Mouse (Mus musculus) frontal cortex, postnatal 10 days (tissue): ENCODE measurements around the gene Klf9.

ENCODE experiments used
- DNase-seq, 2 experiments: peaks; one replicate each; pipeline ENCODE4 v3.0.0; 2022; ENCODE audit warnings: low spot score in 2 of 2, mixed read lengths in 1 of 2

The Klf9 gene

DNA sequence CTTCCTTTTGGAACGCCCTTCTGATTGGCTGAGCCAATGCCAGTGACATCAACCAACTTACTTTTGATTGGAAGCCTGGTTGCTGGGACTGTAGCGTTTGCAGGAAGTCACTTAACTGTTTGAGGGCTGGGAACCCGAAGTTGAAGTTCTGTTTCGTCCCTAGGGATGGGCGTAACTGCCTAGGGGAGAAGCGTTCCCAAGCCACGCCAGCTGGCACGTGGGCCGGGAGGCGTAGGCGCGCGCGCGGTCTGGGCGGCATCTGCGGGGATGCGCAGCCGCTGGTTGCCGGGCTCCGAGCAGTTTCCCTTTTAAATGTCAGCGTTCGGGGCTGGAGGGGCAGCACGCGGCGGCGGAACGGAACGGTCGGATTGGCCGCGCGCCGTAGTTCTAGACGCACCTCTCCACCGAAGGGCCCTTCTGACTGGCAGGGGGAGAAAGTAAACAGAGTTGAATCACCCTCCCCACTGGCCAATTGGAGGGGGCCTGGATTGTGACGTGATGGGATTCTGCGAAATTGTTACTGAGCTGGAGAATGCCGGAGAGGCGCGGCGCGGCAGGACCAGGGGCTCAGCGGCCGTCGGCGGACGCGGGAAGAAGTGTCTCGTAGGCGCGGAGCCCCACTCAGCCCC lies at the start of gene Klf9:
TSS of gene Klf9 (plus strand) at position 538 of the 629 bp plus-strand sequence.
- peak; percentile 94 to 97 for DNase-seq

DNA sequence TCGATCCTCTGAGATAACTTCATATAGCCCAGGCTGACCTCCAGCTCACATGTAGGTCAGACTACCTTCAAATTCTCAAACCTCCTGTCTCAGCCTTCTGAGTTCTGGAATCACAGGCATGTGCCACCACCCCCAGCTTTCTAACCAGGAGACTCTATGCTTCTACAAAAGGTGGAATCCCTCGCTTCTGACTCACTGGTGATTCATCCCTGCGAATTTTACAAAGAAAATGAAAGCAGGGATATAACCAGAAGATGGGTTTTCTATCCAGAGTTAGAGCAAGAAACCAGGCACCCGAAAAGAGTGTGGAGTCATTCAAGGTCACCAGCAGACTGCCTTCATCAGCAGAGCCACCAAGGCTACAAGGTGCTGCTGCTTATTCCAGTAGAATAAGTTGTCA lies 49.4 kb upstream of the Klf9 start:
- no peak for DNase-seq

DNA sequence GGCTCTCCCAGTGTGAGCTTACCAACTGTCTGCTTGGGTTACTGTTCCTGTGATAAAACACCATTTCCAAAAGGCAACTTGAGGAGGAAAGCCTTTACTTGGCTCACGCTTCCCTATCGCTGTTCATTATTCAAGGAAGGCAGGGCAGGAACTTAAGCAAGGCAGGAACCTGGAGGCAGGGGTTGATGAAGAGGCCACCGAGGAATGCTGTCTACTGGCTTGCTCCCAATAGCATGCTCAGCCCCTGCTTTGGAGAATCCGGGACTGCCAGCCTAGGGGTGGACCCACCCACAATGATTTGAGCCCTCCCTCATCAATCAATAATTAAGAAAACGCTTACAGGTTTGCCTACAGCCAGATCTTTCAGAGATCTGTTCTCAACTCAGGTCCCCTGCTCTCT lies 47.5 kb upstream of the Klf9 start:
- no peak for DNase-seq

DNA sequence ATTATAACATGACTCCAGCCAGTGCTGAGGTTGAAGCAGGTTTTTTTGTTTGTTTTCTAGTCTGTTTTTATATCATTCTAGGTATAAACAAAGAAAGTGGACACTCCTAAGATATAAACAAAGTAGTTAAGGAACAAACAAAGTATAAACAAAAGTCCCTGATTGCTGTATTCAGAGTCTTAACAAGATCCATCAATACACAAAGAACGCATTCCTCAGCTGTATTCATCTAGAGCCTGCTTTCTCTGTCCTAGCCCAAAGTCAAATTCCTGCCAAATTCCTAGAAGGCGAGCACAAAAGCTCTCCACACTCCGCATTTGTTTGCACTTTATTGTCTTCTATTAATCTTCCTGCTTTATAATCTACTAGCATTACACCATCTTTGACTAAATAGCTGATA lies 46.1 kb upstream of the Klf9 start:
- DNase-seq, result no peak

DNA sequence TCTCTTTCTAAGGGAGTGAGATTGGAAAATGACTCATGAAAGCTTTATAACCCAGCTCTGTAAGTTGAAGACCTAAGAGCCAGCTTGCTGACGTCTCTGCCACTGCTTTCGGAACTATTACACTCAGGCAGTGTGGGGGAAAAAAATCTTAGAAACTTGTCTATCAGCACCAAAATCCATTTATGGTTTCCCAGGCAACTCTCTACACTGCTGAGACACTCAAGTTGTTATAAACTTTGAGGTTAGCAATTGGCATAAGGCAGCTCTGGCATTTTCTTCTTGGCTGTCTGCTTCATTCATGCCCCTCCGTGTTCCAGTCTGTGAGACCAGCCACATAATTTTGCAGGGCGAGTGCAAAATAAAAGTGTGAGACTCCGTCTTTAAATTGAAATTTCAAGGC lies 34.2 kb upstream of the Klf9 start:
- DNase-seq, result no peak

DNA sequence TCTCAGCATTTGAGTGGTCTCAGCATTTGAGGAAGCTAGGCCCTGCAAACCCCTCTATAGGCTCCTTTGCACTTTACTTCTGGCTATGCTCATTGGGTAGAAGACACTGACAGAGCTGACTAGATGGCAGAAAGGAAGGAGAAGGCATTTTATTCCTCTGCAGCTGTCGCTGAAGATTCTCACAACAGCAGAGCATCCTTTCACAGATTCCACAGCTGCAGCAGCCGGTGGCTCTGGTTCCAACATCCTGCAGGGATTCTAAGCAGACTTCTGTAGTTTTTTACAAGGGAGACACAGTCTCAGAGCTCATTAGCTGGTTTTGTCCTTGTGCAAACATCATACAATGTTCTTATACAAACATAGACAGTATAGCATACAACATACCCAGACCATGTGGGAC lies 33.7 kb upstream of the Klf9 start:
- peak; percentile 18 to 33 for DNase-seq

DNA sequence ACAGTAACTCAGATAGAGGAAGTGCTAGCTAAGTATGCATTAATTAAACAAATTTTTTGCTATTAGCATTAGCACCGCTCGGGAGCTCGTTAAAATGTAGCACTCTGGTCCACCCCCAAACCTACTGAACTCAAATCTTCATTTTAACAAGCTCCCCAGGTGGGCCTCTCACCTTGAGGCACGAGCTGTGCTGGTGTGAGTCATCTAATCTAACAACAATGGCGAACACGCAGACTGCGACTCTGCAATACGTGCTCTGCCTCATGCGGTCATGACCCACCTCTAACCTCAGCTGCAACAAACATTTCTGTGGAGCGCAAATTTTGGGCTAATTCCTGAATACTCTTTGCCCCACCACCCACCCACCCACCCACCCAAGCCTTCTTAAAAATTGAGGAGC lies 19.2 kb upstream of the Klf9 start:
- DNase-seq, result no peak

DNA sequence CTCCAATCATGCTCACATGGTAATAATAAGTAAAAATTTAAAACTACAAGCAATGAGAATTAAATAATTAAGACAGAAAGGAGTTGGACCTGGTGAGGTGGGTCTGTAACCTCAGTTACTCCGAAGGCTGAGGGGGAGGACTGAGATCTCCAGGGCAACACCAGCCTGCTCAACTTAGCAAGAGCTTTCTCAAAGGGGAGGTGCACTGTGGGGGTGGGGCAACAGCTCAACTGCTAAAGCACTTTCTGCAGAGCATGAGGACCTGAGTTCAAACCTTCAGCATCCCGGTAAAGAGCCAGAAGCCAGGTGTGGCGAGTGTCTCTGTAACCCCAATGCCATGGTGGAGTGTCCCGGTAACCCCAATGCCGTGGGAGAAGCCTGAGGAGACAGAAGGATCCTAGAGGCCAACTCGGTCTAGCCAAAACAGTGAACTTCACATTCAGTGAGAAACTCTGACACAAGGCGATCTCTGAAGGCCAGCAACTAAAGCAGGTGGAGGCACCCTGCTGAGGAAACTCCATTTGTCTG lies 16.9 kb upstream of the Klf9 start:
- DNase-seq, result no peak

DNA sequence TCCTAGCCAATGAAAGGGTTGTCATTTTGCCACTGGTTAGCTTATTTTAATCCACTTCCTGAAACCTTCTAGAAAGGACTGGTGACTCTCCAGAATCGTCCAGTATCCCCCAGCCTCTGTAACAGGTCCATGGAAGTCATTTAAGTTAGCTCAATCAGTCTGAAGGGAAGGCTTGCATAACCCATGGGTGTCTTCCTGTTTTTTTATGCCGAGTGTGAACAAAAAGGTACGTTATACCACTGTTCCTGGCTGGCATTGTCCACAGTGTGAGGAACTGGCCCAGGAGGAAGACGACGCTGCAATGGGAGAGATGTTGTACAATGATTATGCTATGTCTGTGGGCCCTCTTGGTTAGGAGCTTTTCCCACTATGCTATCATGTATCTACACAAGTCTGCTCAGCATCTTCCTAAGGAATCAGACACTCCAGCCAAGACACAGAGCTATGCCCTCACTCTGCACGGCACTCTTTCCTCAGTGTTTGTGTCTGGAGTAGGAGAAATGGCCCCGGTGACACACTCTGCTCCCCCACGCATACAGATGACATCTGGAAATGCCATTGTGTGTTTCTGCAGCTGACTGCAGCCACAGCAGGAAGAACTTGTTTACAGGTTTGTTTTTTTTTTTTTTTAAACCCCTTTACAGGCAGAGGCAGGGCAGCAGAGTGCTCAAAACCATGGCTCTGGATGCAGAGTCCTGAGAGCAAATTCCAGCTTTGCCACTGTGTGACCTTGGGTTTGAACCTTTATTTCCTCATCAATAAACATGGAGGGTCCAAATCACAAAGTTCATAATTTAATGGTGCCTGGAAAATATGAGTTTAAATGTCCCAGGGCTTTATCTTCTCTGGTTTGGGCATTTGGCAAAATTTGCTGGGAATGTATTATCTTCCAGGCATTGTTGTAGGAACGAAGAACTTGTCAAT lies 15.5 kb upstream of the Klf9 start:
- DNase-seq, result no peak

DNA sequence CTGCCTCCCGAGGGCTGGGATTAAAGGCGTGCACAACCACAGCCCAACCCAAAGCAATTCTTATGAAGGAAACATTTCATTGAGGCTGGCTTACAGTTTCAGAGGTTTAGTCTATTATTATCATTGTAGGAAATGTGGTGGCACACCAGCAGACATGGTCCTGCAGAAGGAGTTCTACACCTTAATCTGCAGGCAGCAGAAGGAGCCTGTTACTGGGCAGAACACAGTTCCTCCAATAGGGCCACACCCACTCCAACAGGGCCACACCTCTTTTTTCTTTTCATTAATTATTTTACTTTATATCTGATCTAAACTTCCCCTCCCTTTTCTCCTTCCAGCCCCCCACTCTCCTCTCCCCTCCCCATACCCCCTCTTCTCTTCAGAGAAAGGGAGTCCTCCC lies 11.1 kb upstream of the Klf9 start:
- DNase-seq, result no peak

DNA sequence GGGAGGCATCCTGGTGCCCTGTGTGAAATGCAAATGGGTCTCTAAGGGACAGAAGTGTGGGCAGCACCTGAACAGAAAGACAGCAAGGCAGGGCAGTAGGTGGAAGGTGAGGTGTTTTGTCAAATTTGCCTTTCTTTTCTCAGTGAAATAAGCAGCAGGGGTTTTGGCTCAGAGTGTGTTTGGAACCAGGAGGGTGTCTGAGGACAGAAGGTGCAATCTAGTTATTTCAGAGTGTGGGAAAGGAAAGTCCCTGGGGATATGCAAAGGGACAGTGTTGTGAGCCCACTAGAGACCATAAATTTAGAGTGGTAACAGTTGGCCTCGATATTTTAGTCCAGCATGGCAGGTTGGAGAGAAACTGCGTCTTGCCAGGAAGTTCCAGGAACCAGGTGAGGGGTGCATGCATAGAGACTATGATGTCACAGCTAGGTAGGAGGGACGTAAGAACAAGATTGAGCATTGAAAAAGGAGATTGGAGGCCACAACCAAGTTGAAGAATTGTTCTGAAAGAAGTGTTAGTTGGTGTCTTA lies 8.9 kb upstream of the Klf9 start:
- DNase-seq, result no peak

DNA sequence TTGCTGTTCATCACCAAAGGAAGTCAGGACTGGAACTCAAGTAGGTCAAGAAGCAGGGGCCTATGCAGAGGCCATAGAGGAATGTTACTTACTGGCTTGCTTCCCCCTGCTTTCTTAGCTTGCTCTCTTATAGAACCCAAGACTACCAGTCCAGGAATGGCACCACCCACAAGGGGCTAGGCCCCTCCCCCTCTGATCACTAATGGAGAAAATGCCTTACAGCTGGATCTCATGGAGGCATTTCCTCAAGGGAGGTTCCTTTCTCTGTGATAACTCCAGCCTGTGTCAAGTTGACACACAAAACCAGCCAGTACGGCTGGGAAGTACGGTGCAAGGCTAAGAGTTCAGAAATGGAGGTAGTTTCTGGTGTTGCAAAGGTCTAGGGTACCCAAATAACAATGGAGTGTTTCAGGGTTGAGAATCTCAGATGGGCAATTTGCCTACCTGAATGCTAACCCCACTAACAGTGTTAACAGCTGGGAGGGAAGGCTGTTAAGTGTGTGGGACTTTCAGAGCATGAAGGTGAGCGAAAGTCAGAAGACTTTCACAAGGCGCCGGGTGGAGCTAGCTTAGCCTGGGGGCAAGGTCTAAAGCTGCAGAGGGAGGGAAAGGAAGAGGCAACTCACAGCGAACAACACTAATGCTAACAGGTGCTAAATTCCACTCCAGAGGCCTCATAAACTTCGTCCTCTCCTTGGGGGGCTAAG lies 8.2 kb upstream of the Klf9 start:
- DNase-seq, result no peak

DNA sequence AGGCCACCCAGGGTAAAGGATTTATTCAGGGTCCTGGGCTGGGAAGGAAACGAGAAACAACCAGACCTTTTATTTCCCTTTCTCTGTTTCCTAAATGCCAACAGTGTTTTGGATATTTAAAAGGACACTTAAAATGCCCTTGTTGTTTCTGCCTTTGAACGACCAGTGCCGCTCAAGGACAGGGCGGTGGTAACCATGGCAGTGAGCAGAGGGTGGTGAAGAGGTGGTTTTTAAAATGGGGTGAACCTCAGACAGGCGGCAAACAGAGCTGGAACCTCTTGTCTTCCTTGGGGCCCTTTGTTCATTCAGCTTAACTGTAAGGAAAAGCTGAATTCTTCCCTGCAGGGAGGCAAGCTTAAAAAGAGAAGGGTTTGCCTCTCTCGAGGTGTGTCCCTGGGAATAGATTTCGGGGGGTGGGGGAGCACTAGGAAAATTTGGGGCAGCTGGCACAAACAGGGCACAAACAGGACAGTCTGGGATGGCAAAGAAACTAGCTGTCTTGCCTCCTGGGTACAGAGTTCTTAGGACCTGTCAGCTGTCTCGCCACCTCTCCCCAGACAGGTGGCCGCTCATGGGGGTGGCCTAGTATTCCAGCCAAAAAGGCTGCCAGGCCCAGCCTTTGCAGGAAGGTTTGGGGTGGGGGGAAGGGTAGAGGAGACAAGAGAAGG lies 7.5 kb upstream of the Klf9 start:
- DNase-seq, result peak in 1 of 2 experiments; percentile 47

DNA sequence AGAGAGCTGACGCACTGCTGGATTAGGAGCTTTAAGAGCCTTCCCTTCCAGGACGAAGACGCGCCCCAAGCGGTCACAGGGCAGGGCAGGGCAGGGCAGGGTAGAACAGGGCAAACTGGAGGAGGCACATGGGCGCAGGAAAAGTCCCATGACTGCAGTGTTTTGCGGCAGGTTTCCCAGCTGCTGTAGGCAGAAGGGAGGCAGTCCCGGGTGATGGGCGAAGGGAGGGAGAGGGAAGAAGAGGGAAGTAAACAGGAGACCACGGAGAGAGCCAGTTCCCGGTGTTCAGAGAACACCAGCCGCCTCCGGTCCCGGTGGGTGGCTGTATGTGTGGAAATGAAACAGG lies 7.0 kb upstream of the Klf9 start:
- peak; percentile 71 to 84 for DNase-seq

DNA sequence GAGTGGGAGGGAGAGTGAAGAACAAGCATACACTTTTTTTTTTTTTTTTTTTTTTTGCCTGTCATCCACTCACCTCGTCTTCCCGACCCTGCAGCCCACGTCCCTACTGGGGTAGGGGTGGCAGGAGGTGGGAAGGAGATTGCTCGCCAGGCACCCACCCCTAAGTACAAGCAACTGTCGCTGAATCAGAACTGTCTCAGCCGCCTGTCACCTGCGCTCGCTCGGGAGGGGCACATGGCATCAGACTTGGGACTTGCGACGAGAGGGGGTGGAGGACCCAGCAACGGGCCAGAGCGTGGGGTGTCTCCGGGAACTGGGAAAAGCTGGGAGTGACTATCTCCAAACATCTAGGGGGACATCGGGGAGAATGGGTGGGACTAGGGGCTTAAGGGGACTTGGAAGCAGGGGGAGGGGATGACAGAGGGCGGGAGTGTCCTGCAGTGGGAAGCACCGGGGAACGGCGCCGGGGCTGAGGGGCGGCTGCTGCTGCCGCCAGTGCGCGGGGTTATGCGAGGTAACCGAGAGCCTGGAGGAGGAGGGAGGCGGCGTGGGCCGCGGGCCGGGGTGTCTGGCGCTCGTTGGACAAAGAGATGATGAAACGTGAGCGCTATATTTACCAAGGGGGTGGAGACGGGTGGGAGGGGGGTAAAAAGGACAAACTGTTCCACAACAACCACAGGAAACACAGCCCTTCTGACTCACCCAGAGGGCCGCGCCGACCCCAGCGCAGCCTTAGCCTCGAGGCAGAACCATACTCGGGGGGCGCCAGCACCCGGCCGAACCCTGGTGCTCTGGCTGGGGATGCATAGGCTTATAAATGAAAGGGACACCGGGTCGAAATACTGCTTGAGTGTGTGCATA lies 6.4 kb upstream of the Klf9 start:
- peak; percentile 81 to 88 for DNase-seq

DNA sequence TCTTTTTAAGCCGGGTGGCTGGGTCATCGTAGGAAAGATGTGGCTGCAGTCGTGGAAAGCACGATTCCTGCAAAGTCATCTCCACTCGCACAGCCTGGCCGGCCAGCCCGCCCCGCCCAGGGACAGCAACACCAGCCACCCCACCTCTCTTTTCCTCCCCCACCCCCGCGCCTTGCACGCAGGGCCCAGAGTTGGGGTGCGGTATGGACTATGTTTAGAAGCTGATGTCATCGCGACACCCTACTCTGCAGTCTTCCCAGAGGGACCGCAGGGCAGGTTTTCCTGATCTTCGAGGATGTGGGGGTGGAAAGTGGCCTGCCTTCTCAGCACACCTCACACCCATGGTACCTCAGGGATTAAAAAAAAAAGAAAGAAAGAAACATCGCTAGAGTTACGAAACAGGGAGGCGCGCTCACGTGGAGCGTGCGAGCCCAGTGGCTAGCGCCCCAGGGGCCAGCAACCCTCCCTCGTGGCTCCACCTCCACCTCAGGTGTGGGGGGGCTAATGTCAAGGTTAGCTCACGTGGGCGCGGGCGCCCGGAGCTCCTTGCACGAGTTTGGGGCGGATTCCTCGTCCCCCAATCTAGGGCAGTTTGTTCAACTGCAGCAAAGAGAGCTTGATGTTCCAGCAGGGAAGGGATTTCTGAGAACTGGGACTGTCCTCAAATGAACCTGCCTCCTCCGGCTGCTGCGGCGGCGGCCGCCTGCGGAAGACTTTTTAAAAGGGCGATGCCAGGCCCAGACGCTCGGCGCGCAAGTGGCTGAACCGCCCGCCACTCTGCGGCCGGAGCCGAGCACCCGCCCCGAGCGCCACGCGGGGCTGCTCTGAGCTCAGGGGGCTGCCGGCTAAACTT lies 5.5 kb upstream of the Klf9 start:
- peak; percentile 84 to 91 for DNase-seq

DNA sequence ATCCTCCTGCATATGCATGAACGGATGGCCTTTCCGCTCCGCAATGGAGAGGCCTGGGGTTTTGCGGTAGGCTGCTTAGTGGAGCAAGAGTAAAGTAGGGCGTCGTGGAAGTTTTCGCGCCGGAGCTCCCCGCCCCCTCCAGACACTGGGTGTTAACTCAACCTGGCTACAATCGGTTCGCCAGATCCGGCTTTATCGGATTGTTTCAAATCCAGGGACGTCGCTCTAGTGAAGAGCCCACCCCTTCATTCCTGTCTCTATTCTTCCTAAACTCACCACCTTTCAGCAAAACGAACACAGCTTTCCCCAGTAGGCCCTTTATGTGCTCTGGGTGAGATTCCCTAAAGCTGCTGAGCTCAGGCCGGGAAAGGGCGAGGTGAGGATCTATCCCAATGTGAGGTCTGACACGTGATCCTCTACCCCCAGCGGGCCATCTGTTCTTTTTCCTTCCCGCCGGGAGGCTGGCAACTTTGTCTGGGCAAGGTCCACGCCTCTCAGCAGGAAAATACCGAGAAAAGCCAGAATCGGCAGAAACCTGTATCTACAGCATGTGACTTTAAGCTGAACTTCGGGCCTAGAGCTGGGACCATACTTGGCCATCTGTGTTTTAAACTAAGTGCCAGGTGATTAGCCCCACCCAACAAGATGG lies 4.7 kb upstream of the Klf9 start:
- peak in 1 of 2 experiments; percentile 42 for DNase-seq

DNA sequence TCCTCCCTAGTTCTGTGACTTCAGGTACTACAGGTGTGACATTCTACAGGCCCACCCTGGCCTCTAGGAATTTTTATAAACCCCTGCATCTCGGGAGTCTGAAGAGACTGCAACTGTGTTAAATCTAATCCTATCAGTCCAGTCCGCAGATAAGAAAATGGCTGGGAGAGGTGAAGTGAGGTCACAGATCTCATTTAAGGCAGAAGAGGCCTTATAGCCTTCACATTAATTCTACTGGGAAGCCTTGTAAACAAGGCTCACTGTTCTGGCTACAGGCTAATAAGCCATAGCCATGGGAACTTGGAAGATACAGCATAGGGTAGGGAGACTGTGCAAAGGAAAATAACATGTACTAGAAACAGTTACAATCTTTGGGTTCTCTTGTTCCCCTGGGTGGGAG lies 3.7 kb upstream of the Klf9 start:
- DNase-seq, result no peak

DNA sequence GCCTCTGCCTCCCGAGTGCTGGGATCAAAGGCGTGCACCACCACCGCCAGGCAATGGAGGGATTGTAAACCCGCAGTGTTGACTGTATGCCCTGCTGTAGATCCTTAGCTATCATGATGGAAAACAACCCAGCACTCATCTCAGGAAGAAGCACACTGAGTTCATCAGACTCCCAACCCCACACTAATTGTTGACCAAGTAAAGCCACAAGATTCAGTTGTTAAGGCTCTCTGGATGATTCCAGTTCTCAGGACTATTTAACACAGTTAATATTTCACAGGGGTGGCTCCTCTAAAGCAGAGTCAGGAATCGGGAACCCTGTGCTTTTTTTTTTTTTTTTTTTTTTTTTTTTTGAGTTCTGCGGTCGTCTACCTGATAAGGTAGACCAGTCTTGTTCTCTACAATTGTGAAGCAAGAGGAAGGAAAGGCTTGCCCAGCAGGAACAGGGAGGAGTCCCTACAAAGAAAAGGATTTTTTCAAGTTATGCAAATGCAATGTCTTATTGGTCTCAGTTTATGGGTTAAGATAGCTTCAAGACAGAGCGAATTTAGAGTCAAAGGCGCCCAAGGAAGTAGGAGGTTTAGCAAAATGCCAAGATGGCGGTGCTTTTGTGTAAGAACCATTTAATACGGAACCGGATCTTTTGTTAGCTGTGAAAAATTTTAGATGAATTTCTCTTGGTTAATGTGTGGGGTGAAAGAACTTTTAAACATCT lies 1.1 kb upstream of the Klf9 start:
- no peak for DNase-seq
